Mouse (Mus musculus) spleen, adult 2 months (tissue): ENCODE measurements around the gene Ngp. TPM values are rescaled to one million over a fixed set of nuclear protein-coding genes. Genes with fewer than 3 reads are reported as not detected.
A peak's percentile ranks its signal among the peaks of the same experiment; 100 is the strongest.

Source experiments
- DNase-seq, 2 experiments: peaks; one replicate each; pipeline versions ENCODE4 v3.0.0 to v3.0.0-alpha.2; 2012 to 2021; ENCODE audit warnings: low spot score in 2 of 2, low read depth in 1 of 2
- H3K27ac ChIP-seq: fragments of 200-500 bp; 2 replicates; pipeline ENCODE4 v1.5.1; 2012; ENCODE audit warnings: low read length, inconsistent platforms; ENCODE audit not compliant: insufficient read depth
- H3K27me3 ChIP-seq: fragments of 200-500 bp; 2 replicates; pipeline ENCODE4 v1.6.1; 2012; ENCODE audit warnings: mild to moderate bottlenecking, moderate library complexity, low read length, inconsistent platforms; ENCODE audit not compliant: control insufficient read depth, insufficient read depth
- H3K36me3 ChIP-seq: fragments of 200-500 bp; 2 replicates; pipeline ENCODE4 v1.6.1; 2012; ENCODE audit warnings: mild to moderate bottlenecking, low read length, inconsistent platforms; ENCODE audit not compliant: control insufficient read depth, insufficient read depth
- H3K4me1 ChIP-seq: fragments of 200-500 bp; 2 replicates; pipeline ENCODE4 v1.6.1; 2011; ENCODE audit warnings: inconsistent platforms; ENCODE audit not compliant: control insufficient read depth, insufficient read depth, insufficient read length
- H3K4me3 ChIP-seq: fragments of 200-500 bp; 2 replicates; pipeline ENCODE4 v1.5.1; 2011; ENCODE audit warnings: mild to moderate bottlenecking, inconsistent platforms; ENCODE audit not compliant: insufficient read depth, insufficient read length; ENCODE audit errors: extremely low read depth
- CTCF ChIP-seq: fragments of 200-500 bp; IDR thresholded peaks from 2 replicates; pipeline ENCODE4 v1.5.1; 2011; ENCODE audit warnings: mild to moderate bottlenecking, inconsistent platforms; ENCODE audit not compliant: insufficient read depth, insufficient read length, insufficient replicate concordance; ENCODE audit errors: extremely low read depth
- POLR2A ChIP-seq: fragments of 200-500 bp; IDR thresholded peaks from 2 replicates; pipeline ENCODE4 v1.6.1; 2011; ENCODE audit warnings: low read depth, low read length, inconsistent platforms
- WGBS: fragments of 180-500 bp; shearing (Covaris S2); methylation state at CpG from one replicate; pipeline ENCODE4 v1.1.7; 2018; 5-methylcytosine and 5-hydroxymethylcytosine counted together
- polyA plus RNA-seq: library from polyadenylated mRNA; depleted of rRNA; stranded (reverse); fragments of >200 nt; gene quantifications from 2 replicates; pipeline ENCODE4 v1.2.3, GENCODE M21; 2012; rRNA removed

The Ngp gene
- polyA plus RNA-seq, 1 experiment = 71.8 TPM

- Histone ChIP-seq H3K27me3 (no peaks in the 10 kb centered on the region), H3K4me1 (peaks cover 3% of the 10 kb centered on the region; the same call in 1 of the 2 replicates), H3K27ac (no peak overlapping the region), H3K4me3 (no peak overlapping the region), H3K36me3 (no peaks in the 10 kb centered on the region; the same call in 1 of the 2 replicates)
- DNase-seq = peak in 1 of 2 experiments; percentile 62
- 85% methylated on average over 3 of the region's 3 CpGs for WGBS
- TF ChIP-seq CTCF (peak; percentile 67; the same call in 1 of the 2 replicates), POLR2A (no peak)
Observed at GRCm38 (mm10) chr9:110466179-110466578, 46.6 kb downstream of the Ngp start.

Other genes starting within 250 kb of the Ngp start
- 0.15 and 0.27 TPM in 2 replicates for gene Cspg5, start 176.0 kb upstream of the Ngp start, polyA plus RNA-seq
- gene Elp6, start 114.6 kb upstream of the Ngp start, polyA plus RNA-seq = 8.0 and 9.4 TPM in 2 replicates
- gene Scap, start 86.5 kb upstream of the Ngp start, polyA plus RNA-seq = 40.4 and 44.7 TPM in 2 replicates
- 35.8 and 35.9 TPM in 2 replicates for gene Ptpn23, start 11.5 kb upstream of the Ngp start, polyA plus RNA-seq
- gene Klhl18, start 56.9 kb downstream of the Ngp start, polyA plus RNA-seq = 22.5 and 23.1 TPM in 2 replicates
- gene Kif9, start 57.2 kb downstream of the Ngp start, polyA plus RNA-seq = 1.3 and 2.1 TPM in 2 replicates
- gene Setd2, start 112.8 kb downstream of the Ngp start, polyA plus RNA-seq = 49.4 and 51.8 TPM in 2 replicates
- 5.2 and 5.5 TPM in 2 replicates for gene Nradd, start 204.7 kb downstream of the Ngp start, polyA plus RNA-seq
- gene Nbeal2, start 234.4 kb downstream of the Ngp start, polyA plus RNA-seq = 78.9 and 82.2 TPM in 2 replicates
- 103 and 110 TPM in 2 replicates for gene Ccdc12, start 236.8 kb downstream of the Ngp start, polyA plus RNA-seq